Mouse (Mus musculus): Measurements from ENCODE around the gene Ptger1.

GRCm38 (mm10) chr8:83679866-83680265, 13.4 kb downstream of the Ptger1 start:
- TF ChIP-seq POLR2A (IDR thresholded peaks at IDR 0.05; ENCODE audit: low read depth, low read length): no peak
- no peak for TF ChIP-seq CTCF (conservative IDR thresholded peaks at IDR 0.05 in 1 of 2, IDR thresholded peaks at IDR 0.05 in 1 of 2; ENCODE audit: low read depth in 2 of 2, low read length in 2 of 2)
- no peak for TF ChIP-seq MAZ (IDR thresholded peaks at IDR 0.05; ENCODE audit: low read depth, low read length)
- TF ChIP-seq HCFC1 (IDR thresholded peaks at IDR 0.05; ENCODE audit: low read depth, low read length): no peak
- TF ChIP-seq CHD1 (IDR thresholded peaks at IDR 0.05; ENCODE audit: low read depth, low read length): no peak
- TF ChIP-seq TBP (conservative IDR thresholded peaks at IDR 0.05; ENCODE audit: low read depth, low read length): no peak
- TF ChIP-seq PAX5 (IDR thresholded peaks at IDR 0.05; ENCODE audit: low read length): no peak
- TF ChIP-seq MAFK (IDR thresholded peaks at IDR 0.05; ENCODE audit: insufficient replicate concordance, low read length): no peak

All from CH12.LX (cell line).